Mouse (Mus musculus) small intestine, adult 2 months (tissue): ENCODE results near the gene 2810408A11Rik.

Source experiments
- CTCF ChIP-seq: fragments of 200-500 bp; IDR thresholded peaks from 2 replicates; pipeline ENCODE4 v1.5.1; 2012; ENCODE audit warnings: low read depth, mild to moderate bottlenecking, control low read depth, inconsistent platforms, low read length, moderate library complexity, mixed read lengths; ENCODE audit not compliant: insufficient replicate concordance, insufficient read length; ENCODE audit errors: extremely low read depth
- POLR2A ChIP-seq: fragments of 200-500 bp; IDR thresholded peaks from 2 replicates; pipeline ENCODE4 v1.6.1; 2012; ENCODE audit warnings: low read depth, mild to moderate bottlenecking, control low read depth, inconsistent platforms, low read length, moderate library complexity

DNA sequence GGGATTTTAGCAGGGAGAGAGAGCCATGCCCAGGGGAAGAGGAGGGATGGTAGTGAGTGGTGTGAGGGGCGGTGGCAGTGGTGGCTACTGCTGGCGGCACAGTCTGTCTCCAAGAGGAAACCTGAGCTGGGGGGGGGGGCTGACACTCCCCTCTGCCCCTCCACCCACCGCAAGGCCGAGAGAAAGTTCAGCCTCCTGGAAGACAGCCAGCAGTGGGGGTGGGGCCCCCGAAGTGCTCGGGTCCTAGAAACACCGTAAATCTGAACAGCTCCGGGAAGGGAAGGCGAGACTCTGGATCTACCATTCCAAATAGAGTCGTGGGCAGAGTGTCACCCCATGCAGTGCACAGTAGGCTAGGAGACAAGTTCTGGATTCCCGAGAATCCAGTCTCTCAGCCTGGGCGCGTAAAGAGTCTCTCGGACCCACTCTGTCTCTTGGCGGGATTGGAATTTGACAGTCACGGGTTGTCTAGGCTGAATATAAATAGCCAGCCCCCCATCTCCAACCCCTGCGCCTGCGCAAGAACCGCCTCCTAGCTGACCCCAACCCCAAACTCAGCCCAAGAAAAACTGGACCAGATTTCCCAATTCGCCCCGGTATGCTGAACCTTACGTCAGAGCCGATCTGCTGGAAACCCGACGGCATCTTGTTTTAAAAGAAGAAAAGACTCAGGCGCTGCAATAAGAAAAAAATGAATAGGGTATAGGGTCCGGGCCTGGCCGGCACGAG lies 46.7 kb upstream of the 2810408A11Rik start:
- TF ChIP-seq CTCF = no peak
- no peak for TF ChIP-seq POLR2A
